Mouse (Mus musculus) lung, postnatal 0 days (tissue): ENCODE measurements around the gene Hist1h2bk.

Source experiments
- CTCF ChIP-seq: IDR thresholded peaks from 2 replicates; pipeline ENCODE4 v1.5.1; 2016; ENCODE audit warnings: antibody characterized with exemption, mild to moderate bottlenecking
- EP300 ChIP-seq: IDR thresholded peaks from 2 replicates; pipeline ENCODE4 v1.6.1; 2016; ENCODE audit warnings: antibody characterized with exemption, mild to moderate bottlenecking, control low read depth

- TF ChIP-seq CTCF (no peak), EP300 (no peak)
These were observed 27.8 kb upstream of the Hist1h2bk start for GRCm38 (mm10) chr13:22007872-22008271.
